22 mouse cellular contexts compared by ENCODE assay signal in genomic region chr17:72820425-72820824, GRCm38 (mm10). TPM values are rescaled to one million over a fixed set of nuclear protein-coding genes. Genes with fewer than 3 reads are reported as not detected.
A peak's percentile ranks its signal among the peaks of the same experiment; 100 is the strongest.
DNase-seq lines count a peak whose midpoint lies in the region; ATAC-seq and TF ChIP-seq lines count a peak whose summit lies in the region.
"Had no signal": no experiment of that assay in that cellular context is flagged by ENCODE, and none has a peak within 500 bp of the region (broad histone marks: within the 10 kb centered on the region; RNA-seq: fewer than 3 reads in every experiment).

No protein-coding gene starts in this region.

- no peak for TF ChIP-seq CTCF in intestine, postnatal 0 days (IDR thresholded peaks at IDR 0.05; ENCODE audit: low read depth)
- TF ChIP-seq CTCF in MEL (IDR thresholded peaks at IDR 0.05 in 2 of 3, conservative IDR thresholded peaks at IDR 0.05 in 1 of 3; ENCODE audit: control insufficient read depth in 1 of 3, insufficient read depth in 1 of 3, low read depth in 2 of 3, low read length in 3 of 3, poor library complexity in 1 of 3, severe bottlenecking in 1 of 3): no peak

- ATAC-seq in heart, embryonic 14.5 days (ENCODE audit: insufficient number of reproducible peaks, insufficient read depth, low FRiP score, low read depth): no peak
- ATAC-seq in intestine, postnatal 0 days: peak; percentile 53; the same call in 1 of the 2 replicates
- no peak for ATAC-seq in intestine, embryonic 15.5 days
- peak; percentile 67 for ATAC-seq in megakaryocyte-erythroid progenitor cell, adult 5-6 weeks (replicated peaks; ENCODE audit: low FRiP score, low TSS enrichment, poor library complexity, severe bottlenecking)
- ATAC-seq: hindbrain, embryonic 16.5 days had no signal

- no peaks in the 10 kb centered on the region for H3K36me3 ChIP-seq in heart, embryonic 14.5 days (ENCODE audit: control insufficient read depth, insufficient read depth, low read length)
- no peaks in the 10 kb centered on the region for H3K36me3 ChIP-seq in intestine, postnatal 0 days (ENCODE audit: control insufficient read depth, insufficient read depth)
- H3K36me3 ChIP-seq in intestine, embryonic 15.5 days: no peaks in the 10 kb centered on the region
- H3K36me3 ChIP-seq in MEL (ENCODE audit: control insufficient read depth in 1 of 2, insufficient read depth in 2 of 2, low read length in 2 of 2): no peaks in the 10 kb centered on the region
- H3K36me3 ChIP-seq: limb, embryonic 13.5 days; liver, embryonic 15.5 days; midbrain, embryonic 12.5 days; neural tube, embryonic 13.5 days had no signal

- TF ChIP-seq POLR2A in MEL (IDR thresholded peaks at IDR 0.05; ENCODE audit: control insufficient read depth in 1 of 2, insufficient read depth in 1 of 2, low read depth in 1 of 2, low read length in 2 of 2, poor library complexity in 1 of 2): no peak

- intact Hi-C loops in left cerebral cortex, postnatal 25 days (cut with DNase I): no loop called here

- H3K27ac ChIP-seq in heart, embryonic 14.5 days (replicated peaks in 1 of 2; ENCODE audit: control insufficient read depth in 1 of 2, insufficient read depth in 1 of 2, low read depth in 2 of 2, low read length in 2 of 2): peak overlapping the region in 1 of 2 experiments; percentile 33; a peak in 1 of 4 replicates
- no peak overlapping the region for H3K27ac ChIP-seq in intestine, postnatal 0 days (ENCODE audit: low read depth, low read length)
- H3K27ac ChIP-seq in intestine, embryonic 15.5 days: no peak overlapping the region
- no peak overlapping the region for H3K27ac ChIP-seq in MEL (ENCODE audit: control insufficient read depth, low read depth, low read length)
- H3K27ac ChIP-seq: left cerebral cortex, adult 2 months; limb, embryonic 13.5 days; liver, embryonic 15.5 days; midbrain, embryonic 12.5 days; neural tube, embryonic 13.5 days had no signal

- H3K4me2 ChIP-seq in heart, embryonic 14.5 days (ENCODE audit: low read length): peak overlapping the region; percentile 19; the same call in 1 of the 2 replicates
- H3K4me2 ChIP-seq in intestine, postnatal 0 days (replicated peaks; ENCODE audit: low read depth): no peak overlapping the region
- no peak overlapping the region for H3K4me2 ChIP-seq in intestine, embryonic 15.5 days (replicated peaks)
- H3K4me2 ChIP-seq: limb, embryonic 13.5 days; liver, embryonic 15.5 days; midbrain, embryonic 12.5 days; neural tube, embryonic 13.5 days had no signal

- WGBS in heart, embryonic 14.5 days: 2% methylated on average over 4 of the region's 4 CpGs
- 16% methylated on average over 4 of the region's 4 CpGs for WGBS in intestine, postnatal 0 days
- 39% methylated on average over 4 of the region's 4 CpGs for WGBS in intestine, embryonic 15.5 days

- H3K4me3 ChIP-seq in heart, embryonic 14.5 days (ENCODE audit: control insufficient read depth in 1 of 2, insufficient read depth in 1 of 2, low read depth in 1 of 2, low read length in 2 of 2): no peak overlapping the region
- no peak overlapping the region for H3K4me3 ChIP-seq in intestine, postnatal 0 days (ENCODE audit: low read depth, low read length)
- no peak overlapping the region for H3K4me3 ChIP-seq in intestine, embryonic 15.5 days (replicated peaks)
- no peak overlapping the region for H3K4me3 ChIP-seq in MEL (ENCODE audit: control insufficient read depth in 1 of 2, insufficient read depth in 1 of 2, low read depth in 2 of 2, low read length in 2 of 2)
- H3K4me3 ChIP-seq: erythroblast, embryonic 14.5 days; left cerebral cortex, adult 2 months; limb, embryonic 13.5 days; liver, embryonic 15.5 days; midbrain, embryonic 12.5 days; neural tube, embryonic 13.5 days had no signal

- H3K79me2 ChIP-seq in MEL (ENCODE audit: control insufficient read depth, insufficient read depth, low read length, poor library complexity): no peaks in the 10 kb centered on the region

- no peak for DNase-seq in heart, adult 8-10 months (ENCODE audit: low spot score)
- peak; percentile 27 for DNase-seq in MEL (ENCODE audit: low read depth, low spot score)
- no peak for DNase-seq in left cerebral cortex, postnatal 25 days (ENCODE audit: low spot score in 2 of 2)
- DNase-seq: adrenal gland, adult 8-10 months; cerebellum, adult 2 months; cerebellum, postnatal 14 days; gastrocnemius, postnatal 25 days; kidney, adult 11 months; kidney, postnatal 14 days; lung, postnatal 36 days had no signal

- TF ChIP-seq EP300 in MEL (IDR thresholded peaks at IDR 0.05; ENCODE audit: low read depth in 1 of 2, low read length in 2 of 2): no peak

- no peaks in the 10 kb centered on the region for H3K27me3 ChIP-seq in heart, embryonic 14.5 days (ENCODE audit: control insufficient read depth, insufficient read depth, low read length)
- no peaks in the 10 kb centered on the region for H3K27me3 ChIP-seq in intestine, postnatal 0 days (replicated peaks; ENCODE audit: control insufficient read depth, insufficient read depth, low read length)
- H3K27me3 ChIP-seq in intestine, embryonic 15.5 days (replicated peaks): no peaks in the 10 kb centered on the region
- H3K27me3 ChIP-seq in MEL (ENCODE audit: control insufficient read depth in 1 of 2, insufficient read depth in 2 of 2, low read length in 2 of 2): no peaks in the 10 kb centered on the region; a peak in 2 of 4 replicates
- H3K27me3 ChIP-seq: CH12.LX; limb, embryonic 13.5 days; liver, embryonic 15.5 days; midbrain, embryonic 12.5 days; neural tube, embryonic 13.5 days had no signal

- no peaks in the 10 kb centered on the region for H3K9me3 ChIP-seq in heart, embryonic 14.5 days (ENCODE audit: control insufficient read depth, low read length)
- H3K9me3 ChIP-seq in intestine, postnatal 0 days (ENCODE audit: control insufficient read depth): no peaks in the 10 kb centered on the region
- H3K9me3 ChIP-seq in intestine, embryonic 15.5 days: no peaks in the 10 kb centered on the region
- no peaks in the 10 kb centered on the region for H3K9me3 ChIP-seq in MEL (replicated peaks; ENCODE audit: insufficient read depth, low read length)
- H3K9me3 ChIP-seq: limb, embryonic 13.5 days; liver, embryonic 15.5 days; midbrain, embryonic 12.5 days; neural tube, embryonic 13.5 days had no signal

- TF ChIP-seq RAD21 in MEL (IDR thresholded peaks at IDR 0.05; ENCODE audit: low read depth, low read length): no peak

- peaks cover 7 to 12% of the 10 kb centered on the region in 2 experiments for H3K4me1 ChIP-seq in heart, embryonic 14.5 days (ENCODE audit: control insufficient read depth in 2 of 2, insufficient read depth in 2 of 2, low read length in 2 of 2)
- no peaks in the 10 kb centered on the region for H3K4me1 ChIP-seq in intestine, postnatal 0 days (replicated peaks; ENCODE audit: control insufficient read depth, insufficient read depth, low read length)
- no peaks in the 10 kb centered on the region for H3K4me1 ChIP-seq in intestine, embryonic 15.5 days (replicated peaks)
- peaks cover 0 to 3% of the 10 kb centered on the region in 2 experiments; a peak in 1 of 4 replicates for H3K4me1 ChIP-seq in MEL (ENCODE audit: control insufficient read depth in 1 of 2, insufficient read depth in 2 of 2, low read length in 2 of 2)
- H3K4me1 ChIP-seq: liver, embryonic 15.5 days; midbrain, embryonic 12.5 days; neural tube, embryonic 13.5 days had no signal

- H3K9ac ChIP-seq in heart, embryonic 14.5 days (ENCODE audit: low read length): no peak overlapping the region
- H3K9ac ChIP-seq in intestine, postnatal 0 days (ENCODE audit: low read depth, low read length): no peak overlapping the region
- H3K9ac ChIP-seq in intestine, embryonic 15.5 days: no peak overlapping the region
- H3K9ac ChIP-seq in MEL (ENCODE audit: control insufficient read depth, low read depth, low read length, poor library complexity, severe bottlenecking): no peak overlapping the region
- H3K9ac ChIP-seq: limb, embryonic 13.5 days; liver, embryonic 15.5 days; midbrain, embryonic 12.5 days; neural tube, embryonic 13.5 days had no signal

TF ChIP-seq in MEL, 35 proteins besides CTCF, POLR2A, EP300 and RAD21:
- TF ChIP-seq ETS1 (IDR thresholded peaks at IDR 0.05; ENCODE audit: low read depth, low read length) (0 out of 2 replicates have a peak, but pooled peaks have one; percentile 25), NRF1 (IDR thresholded peaks at IDR 0.05; ENCODE audit: insufficient read depth, low read depth, low read length, poor library complexity, severe bottlenecking) (no peak)

RNA-seq across cellular contexts. Expression of gene Ypel5, which starts 15.8 kb away (rescaled TPM):
- polyA plus RNA-seq in heart, embryonic 14.5 days (2014; fragmentation: Nextera tagmentation; extraction: Ambion mirVana): 68.6 and 74.3 TPM in 2 replicates
- total RNA-seq in heart, adult 8-10 months (2022): 10 to 100 TPM; 36.9 to 46.5 (median 44.0) TPM
- polyA plus RNA-seq in intestine, postnatal 0 days (2015; fragmentation: Nextera tagmentation; extraction: Ambion mirVana): 95.3 and 96.8 TPM in 2 replicates
- 35.5 and 38.9 TPM in 2 replicates for polyA plus RNA-seq in intestine, embryonic 15.5 days (2015; fragmentation: Nextera tagmentation; extraction: Ambion mirVana)
- 9.2 and 12.6 TPM in 2 replicates for total RNA-seq in MEL (2012; rRNA removed)
- 10 to 100 TPM; 15.5 to 80.4 TPM for polyA plus RNA-seq in MEL (2012; ENCODE audit: insufficient read depth in 1 of 2, insufficient read length in 2 of 2, low read depth in 1 of 2, low replicate concordance in 2 of 2, missing spikeins in 1 of 2)
- total RNA-seq in megakaryocyte-erythroid progenitor cell, adult 5-6 weeks (2014; fragmentation: Nextera tagmentation): 6.6 and 13.3 TPM in 2 replicates
- total RNA-seq in megakaryocyte-erythroid progenitor cell, adult 5-6 weeks (2017): 11.1 and 27.8 TPM in 2 replicates
- total RNA-seq in left cerebral cortex, postnatal 25 days (2021): 10 to 100 TPM; 83.5 to 91.9 TPM

Comparison
In these comparisons a context has a peak if more than half of its experiments do, and no peak if none do; other contexts are left out.
1. ATAC-seq: peak in intestine, postnatal 0 days (single experiment) and megakaryocyte-erythroid progenitor cell, adult 5-6 weeks (single experiment); none in heart, embryonic 14.5 days (single experiment) and intestine, embryonic 15.5 days (single experiment).